Mouse (Mus musculus): ENCODE measurements around the gene Npb.
"Not testable (repeated sequence)": the region's sequence is repeated elsewhere in the genome, so short reads cannot be mapped to it uniquely, and the experiment has no call there.

Npb gene

DNA sequence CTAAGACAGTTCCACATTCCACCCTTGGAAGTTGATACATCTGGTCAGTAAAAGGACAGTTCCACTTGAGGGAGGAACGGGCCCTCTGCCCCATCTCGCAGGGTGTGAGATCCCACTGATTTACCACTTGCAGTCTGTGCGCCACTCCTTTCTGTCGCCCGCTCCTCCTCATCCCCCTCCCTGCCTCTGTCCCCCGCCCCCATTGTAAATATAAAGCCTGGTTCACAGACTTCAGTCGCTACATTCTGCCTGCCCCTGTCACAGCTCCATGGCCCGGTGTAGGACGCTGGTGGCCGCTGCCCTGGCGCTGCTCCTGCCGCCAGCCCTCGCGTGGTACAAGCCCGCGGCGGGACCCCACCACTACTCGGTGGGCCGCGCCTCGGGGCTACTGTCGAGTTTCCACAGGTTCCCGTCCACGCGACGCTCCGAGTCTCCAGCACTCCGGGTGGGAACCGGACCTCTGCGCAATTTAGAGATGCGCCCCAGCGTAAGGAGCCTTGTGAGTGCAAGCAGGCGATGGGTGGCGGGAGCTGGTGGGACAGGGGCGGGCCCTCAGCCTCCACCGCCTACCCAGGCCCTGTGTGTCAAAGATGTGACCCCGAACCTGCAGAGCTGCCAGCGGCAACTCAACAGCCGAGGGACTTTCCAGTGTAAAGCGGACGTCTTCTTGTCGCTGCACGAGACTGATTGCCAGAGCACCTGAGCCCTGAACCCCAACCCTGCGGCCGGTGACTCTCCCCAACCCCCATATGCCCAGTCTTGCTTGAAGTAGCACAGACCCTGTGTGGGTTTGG lies at the start of gene Npb:
Npb (plus strand) TSS at position 237 of the 794 bp plus-strand sequence.
- peak; percentile 41 for DNase-seq (ENCODE audit: low read depth, low spot score)

DNA sequence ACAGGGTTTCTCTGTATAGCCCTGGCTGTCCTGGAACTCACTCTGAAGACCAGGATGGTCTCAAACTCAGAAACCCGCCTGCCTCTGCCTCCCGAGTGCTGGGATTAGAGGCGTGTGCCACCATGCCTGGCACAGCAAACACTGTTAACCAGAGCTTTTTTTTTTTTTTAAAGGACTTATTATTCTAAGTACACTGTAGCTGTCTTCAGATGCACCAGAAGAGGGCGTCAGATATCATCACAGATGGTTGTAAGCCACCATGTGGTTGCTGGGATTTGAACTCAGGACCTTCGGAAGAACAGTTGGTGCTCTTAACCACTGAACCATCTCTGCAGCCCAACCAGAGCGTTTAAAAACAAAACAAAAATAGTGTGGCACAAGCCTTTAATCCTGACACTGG lies 49.4 kb upstream of the Npb start:
- not testable (repeated sequence) for DNase-seq (ENCODE audit: low read depth, low spot score)

- no peak for DNase-seq (ENCODE audit: low read depth, low spot score)
These were observed 47.1 kb upstream of the Npb start for GRCm38 (mm10) chr11:120560952-120561728.

DNA sequence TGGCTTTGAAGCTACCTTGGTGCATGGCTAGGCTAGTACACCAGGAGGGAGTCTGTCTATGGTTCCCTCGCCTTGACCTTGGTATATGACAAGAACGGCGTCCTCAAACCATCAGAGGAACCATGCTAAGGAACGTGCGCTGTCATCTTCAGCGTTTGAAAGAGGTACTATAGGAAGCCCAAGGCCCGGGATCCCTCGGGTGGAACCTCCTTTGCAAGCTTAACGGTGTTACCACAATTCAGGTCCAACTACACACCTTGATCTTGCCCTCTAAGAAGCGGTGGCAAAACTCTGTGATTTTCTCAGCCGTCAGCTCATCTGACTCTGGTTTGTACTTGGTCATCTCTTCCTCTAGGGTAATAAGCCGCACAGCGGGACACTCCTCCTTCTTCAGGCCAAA lies 45.3 kb upstream of the Npb start:
- no peak for DNase-seq (ENCODE audit: low read depth, low spot score)

DNA sequence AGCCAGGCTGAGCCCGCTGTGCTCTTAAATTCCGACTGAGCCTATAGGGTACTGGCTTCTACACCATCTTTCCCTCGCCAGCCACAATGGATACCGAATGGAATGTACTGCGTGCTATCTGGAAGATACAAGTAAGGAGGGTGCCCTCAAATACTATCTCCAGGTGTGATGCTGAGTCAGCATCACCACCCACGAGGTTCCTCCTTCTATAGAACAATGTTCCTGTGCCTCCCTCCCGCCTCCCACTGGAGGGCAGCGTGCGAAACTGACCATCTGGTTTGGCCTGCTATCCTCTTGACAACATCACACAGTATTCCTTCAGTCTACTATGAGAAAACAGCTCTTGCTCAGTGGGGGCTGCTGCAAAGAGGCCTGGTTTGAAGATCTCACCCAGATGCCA lies 43.2 kb upstream of the Npb start:
- DNase-seq (ENCODE audit: low read depth, low spot score), result no peak

GRCm38 (mm10) chr11:120568324-120568723 lies 40.0 kb upstream of the Npb start:
- no peak for DNase-seq (ENCODE audit: low read depth, low spot score)

GRCm38 (mm10) chr11:120571122-120571521 lies 37.2 kb upstream of the Npb start:
- peak; percentile 25 for DNase-seq (ENCODE audit: low read depth, low spot score)

GRCm38 (mm10) chr11:120571754-120572416 lies 36.4 kb upstream of the Npb start:
- no peak for DNase-seq (ENCODE audit: low read depth, low spot score)

DNA sequence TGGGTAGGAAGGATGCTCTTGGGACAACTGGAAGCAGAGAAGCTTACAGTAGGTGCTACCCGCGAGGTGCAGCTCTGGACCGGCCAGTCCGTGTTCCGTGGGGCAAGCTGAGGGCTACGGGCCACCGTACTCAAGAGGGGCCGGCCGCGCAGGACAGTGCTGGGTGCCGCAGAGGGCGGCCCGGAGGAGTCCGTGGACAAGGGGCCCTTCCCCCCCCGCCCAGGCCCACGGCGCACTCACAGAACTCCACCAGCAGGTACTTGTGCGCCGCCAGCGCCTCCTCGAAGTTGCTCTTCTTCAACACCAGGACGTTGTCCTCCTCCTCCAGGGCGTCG lies 35.9 kb upstream of the Npb start:
- peak; percentile 18 for DNase-seq (ENCODE audit: low read depth, low spot score)

- DNase-seq (ENCODE audit: low read depth, low spot score), result peak; percentile 99
These were observed 35.3 kb upstream of the Npb start, which contains the start of gene P4hb for GRCm38 (mm10) chr11:120572752-120573584. P4hb (minus strand) TSS chr11:120573253.

DNA sequence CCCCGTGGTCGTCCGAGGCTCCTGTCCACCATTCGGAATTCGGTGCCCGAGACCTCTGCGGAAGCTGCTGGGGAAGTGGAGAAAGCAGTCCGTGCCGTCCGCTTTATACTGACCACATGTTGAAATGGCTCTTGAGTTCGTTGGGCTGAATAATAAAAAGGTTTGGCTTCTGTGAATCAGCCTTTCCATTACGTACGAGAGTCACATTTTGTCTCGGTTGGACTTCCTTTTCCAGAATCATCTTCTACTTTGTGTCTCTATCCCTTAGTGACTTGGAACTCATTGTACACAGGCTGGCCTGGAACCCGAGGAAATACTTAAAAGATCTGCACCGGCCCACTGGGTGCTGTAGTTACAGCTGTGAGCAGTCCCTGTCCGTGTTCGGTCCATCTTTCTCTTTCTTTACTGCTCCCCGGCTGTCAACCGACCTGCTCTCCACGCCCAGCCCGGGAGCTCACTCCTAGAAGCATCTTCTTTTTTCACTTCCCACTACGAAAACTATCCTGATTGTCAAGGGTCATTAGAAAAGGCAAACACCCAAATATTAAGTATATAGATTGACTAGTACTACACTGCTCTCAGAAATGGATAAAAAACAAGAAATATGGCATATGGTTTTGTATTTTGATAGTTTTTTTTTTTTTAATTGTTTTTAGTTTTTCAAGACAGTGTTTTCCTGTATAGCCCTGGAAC lies 34.5 kb upstream of the Npb start:
- DNase-seq (ENCODE audit: low read depth, low spot score), result no peak

DNA sequence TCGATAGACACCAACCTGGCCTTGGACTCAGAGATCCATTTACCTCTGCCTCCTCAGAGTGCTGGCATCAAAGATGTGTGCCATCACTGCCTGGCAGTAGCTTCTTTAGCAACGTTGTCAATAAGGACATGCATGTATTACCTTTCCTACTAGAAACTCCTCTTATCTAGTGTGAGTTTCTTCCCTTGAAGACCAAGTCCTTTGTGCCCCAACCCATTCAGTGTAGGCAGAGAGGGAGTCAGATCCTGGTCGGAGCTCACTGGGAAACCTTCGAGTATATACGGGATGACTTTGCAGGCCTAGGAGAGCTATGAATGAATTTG lies 34.0 kb upstream of the Npb start:
- DNase-seq (ENCODE audit: low read depth, low spot score), result no peak

GRCm38 (mm10) chr11:120575046-120575445 lies 33.2 kb upstream of the Npb start:
- no peak for DNase-seq (ENCODE audit: low read depth, low spot score)

DNA sequence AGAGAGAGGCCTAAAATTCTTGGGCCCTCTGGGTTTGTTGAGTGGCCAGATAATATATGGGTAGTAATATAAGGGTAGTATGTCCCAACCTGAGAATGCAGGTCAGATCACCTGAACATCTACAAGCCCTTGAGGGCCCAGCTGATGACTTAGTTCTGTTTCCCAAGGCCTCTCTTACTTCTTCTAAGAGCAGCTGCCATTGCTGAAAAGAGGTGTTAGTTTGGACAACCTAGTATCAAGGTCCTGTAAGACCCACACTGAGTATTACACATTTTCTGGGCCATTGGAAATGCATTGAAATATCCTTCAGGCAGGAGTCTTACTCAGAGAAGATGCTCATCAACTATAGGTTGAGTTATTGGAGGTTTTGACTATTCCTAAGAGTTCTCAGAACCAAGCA lies 32.3 kb upstream of the Npb start:
- no peak for DNase-seq (ENCODE audit: low read depth, low spot score)

GRCm38 (mm10) chr11:120576365-120576981 lies 31.8 kb upstream of the Npb start:
- DNase-seq (ENCODE audit: low read depth, low spot score), result no peak

GRCm38 (mm10) chr11:120577211-120578023 lies 30.9 kb upstream of the Npb start:
- DNase-seq (ENCODE audit: low read depth, low spot score), result peak; percentile 72

DNA sequence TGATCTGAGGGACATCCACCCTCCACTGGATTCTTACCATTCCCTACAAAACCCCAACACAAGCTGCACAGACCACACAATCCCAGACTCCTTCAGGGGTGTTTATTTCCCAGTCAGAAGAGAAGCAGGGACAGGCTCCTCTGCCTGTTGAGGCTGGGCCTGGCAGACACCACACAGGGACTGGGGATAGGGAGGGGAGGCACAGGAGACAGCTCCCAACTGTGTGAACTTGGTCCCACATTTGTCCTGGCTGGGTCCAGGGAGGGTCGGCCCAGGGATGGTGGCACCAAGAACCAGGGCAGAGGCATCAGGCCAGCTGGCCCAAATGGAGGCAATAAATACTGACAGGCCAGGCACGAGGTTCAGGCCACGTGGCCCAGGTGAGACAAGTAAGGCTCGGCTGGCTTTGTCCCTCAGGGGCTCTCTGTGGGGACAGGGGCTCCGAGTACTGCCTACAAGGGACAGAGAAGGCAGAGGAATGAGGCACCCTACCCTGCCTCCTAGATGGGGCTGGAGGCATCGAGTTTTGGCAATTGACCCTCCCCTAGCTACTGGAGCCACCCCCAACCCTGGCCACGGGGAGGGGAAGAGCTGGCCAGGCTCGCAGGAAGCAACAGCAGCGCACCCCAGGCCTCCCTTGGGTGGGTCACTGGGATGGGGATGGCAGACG lies 30.1 kb upstream of the Npb start:
- no peak for DNase-seq (ENCODE audit: low read depth, low spot score)

DNA sequence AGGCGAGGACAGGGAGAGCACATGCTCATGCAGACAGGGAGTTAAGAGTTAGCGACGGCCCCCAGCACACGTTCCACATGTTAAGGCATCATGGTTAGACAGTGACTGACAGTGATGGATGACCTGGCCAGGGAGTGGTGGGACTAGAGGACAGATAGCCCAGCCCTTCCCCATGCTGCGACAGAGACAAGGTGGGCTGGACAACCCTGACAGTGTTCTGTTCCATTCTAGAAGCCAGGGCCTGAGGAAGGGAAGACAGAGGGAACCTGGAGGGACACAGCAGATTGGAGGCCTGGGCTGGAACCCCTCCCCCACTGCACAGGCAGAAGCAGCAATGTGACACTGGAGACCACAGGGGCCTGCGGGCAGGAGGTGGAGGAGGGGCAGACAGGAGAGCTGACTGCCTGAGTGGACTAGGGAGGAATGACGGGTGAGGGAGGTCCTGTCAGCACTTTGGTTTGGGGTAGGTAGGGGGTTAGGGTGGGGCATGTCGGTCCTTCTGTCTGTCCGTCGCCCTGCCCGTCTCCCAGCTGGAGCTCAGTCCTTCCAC lies 29.5 kb upstream of the Npb start:
- peak; percentile 26 for DNase-seq (ENCODE audit: low read depth, low spot score)
